Mouse (Mus musculus) spleen, embryonic (tissue): Measurements from ENCODE around the gene Zmiz1.

ENCODE experiments used
- CTCF ChIA-PET: fragments of 350-600 bp; sonication (Branson Sonifier 250); formaldehyde crosslinking; loops from one replicate; lab custom pipeline; 2022; lab: Charles Lee

Gene Zmiz1

DNA sequence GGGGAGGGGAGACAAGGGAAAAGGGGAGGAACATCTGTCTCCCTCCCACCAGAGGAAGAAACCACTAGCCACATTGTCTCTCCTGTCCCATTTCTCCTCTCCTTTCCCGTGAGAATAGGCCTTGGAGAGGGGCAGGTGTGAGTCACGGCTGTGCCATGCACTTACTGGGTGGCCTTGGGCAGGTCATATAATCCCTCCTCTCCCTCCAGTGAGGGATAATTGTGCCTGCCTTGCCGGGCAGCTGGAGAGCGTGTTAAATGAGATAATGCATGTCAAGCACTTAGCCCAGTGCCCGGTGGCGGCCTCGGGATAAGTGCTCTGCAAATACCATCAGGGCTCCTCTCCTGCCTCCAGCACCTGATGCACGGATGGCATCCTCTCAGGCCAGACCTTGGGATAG, 95.8 kb downstream of the Zmiz1 start:
- CTCF ChIA-PET: no interaction called here

- CTCF ChIA-PET: no interaction called here
Observed at GRCm38 (mm10) chr14:25555291-25555781, 96.4 kb downstream of the Zmiz1 start.

- CTCF ChIA-PET: no interaction called here
Observed at GRCm38 (mm10) chr14:25555848-25556247, 96.9 kb downstream of the Zmiz1 start.

- CTCF ChIA-PET: no interaction called here
Observed at GRCm38 (mm10) chr14:25557014-25557413, 98.0 kb downstream of the Zmiz1 start.

- CTCF ChIA-PET: interaction anchor here (1.0 kb wide), 1 partner anchor 14 kb away, joined by 3 read pairs; no protein-coding TSS in a partner anchor
Observed at GRCm38 (mm10) chr14:25558479-25558878, 99.5 kb downstream of the Zmiz1 start.

DNA sequence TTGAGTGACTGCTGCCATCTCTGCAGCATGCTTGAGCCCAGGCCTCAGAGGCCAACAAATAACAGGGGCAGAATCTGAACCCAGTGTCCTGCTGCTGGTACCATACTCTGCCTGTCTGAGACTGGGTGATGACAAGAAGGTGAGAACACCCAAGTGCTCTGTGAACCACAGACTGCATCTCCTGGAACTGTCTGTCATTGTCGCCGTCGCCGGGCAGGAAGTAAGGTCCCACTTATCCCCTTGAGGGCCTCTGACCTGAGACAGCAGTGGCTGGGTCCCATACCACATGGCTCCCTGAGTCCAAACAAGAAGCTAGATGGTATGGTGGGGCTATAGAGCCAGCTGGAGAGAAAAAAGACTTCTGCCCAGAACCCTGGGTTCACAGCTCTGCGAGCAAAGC, 100.9 kb downstream of the Zmiz1 start:
- CTCF ChIA-PET: no interaction called here

GRCm38 (mm10) chr14:25560841-25561240, 101.9 kb downstream of the Zmiz1 start:
- CTCF ChIA-PET: interaction anchor here (0.6 kb wide), 1 partner anchor 182 kb away, joined by 4 read pairs; no protein-coding TSS in a partner anchor

- CTCF ChIA-PET: interaction anchor here (0.6 to 0.7 kb wide), 2 partner anchors 116 to 183 kb away, joined by 3 to 4 read pairs; no protein-coding TSS in a partner anchor
Observed at GRCm38 (mm10) chr14:25561716-25562115, 102.7 kb downstream of the Zmiz1 start.

DNA sequence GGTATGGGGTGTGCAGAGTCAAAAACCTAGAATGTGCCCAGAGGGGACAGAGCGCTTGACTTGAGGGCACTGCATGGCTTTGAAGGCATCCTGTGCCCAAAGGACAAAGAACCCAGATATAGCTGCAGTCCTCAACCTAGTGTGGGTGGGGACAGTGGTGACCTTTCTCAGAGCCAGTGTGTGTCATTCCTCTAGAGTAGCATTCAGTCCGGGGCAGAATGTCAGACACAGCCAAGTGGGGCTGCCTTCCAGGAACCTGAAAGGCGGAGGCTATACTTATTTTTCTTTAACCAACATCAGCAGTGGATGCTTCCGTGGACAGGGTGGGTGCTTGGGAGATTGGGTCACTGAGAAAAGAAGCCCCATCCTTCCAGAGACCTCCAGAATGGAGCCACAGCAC, 103.5 kb downstream of the Zmiz1 start:
- CTCF ChIA-PET: interaction anchor here (1.1 kb wide), 1 partner anchor 94 kb away, joined by 3 read pairs; no protein-coding TSS in a partner anchor

GRCm38 (mm10) chr14:25562909-25563308, 103.9 kb downstream of the Zmiz1 start:
- CTCF ChIA-PET: interaction anchor here (1.1 kb wide), 1 partner anchor 94 kb away, joined by 3 read pairs; no protein-coding TSS in a partner anchor

GRCm38 (mm10) chr14:25564577-25564976, 105.6 kb downstream of the Zmiz1 start:
- CTCF ChIA-PET: interaction anchor here (0.6 kb wide), 1 partner anchor 59 kb away, joined by 4 read pairs; no protein-coding TSS in a partner anchor

- CTCF ChIA-PET: interaction anchor here (0.6 kb wide), 3 partner anchors 49 to 707 kb away, joined by 3 read pairs; no protein-coding TSS in a partner anchor
Observed at GRCm38 (mm10) chr14:25565344-25566088, 106.5 kb downstream of the Zmiz1 start.

DNA sequence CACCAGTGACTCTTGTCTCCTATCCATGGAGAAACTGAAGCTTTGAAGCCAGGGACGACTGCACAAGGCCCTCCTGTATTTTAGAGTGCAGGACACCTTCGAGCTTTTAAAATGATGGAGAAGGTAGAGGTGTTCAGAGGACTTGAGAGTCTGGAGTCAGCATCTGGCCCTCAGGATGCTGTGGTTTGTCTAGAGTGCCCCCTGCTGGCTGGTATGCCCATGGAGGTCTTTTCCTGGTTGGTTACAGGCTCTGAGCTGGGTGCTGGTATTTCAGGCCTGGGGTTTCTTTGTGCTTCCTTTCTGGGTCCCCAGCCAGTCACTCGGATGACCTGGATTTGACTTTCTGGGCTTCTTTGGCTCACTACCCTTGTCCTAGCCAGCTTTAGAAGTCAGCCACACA, 108.3 kb downstream of the Zmiz1 start:
- CTCF ChIA-PET: interaction anchor here (0.5 to 1.3 kb wide), 3 partner anchors 22 to 110 kb away, joined by 3 to 4 read pairs (median 3); no protein-coding TSS in a partner anchor

DNA sequence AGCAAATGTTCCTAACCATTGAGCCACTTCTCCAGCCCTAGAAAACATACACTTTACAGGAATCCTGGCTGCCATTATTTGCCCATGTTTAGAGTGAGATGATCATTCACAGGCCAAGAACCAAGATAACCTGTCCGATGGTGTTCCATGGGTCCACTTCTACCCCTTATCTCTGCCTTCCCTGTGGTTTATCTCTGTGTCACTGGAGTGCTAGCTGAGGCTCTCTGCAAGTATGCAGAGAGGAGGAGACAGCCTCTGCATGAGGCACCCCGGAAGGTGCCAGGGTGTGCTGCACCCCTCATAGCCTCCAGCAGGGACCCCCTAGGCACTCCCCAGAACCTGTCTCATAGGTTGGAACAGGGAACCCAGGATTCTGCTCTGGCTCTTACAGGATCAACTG, 108.9 kb downstream of the Zmiz1 start:
- CTCF ChIA-PET: interaction anchor here (1.3 kb wide), 1 partner anchor 97 kb away, joined by 3 read pairs; no protein-coding TSS in a partner anchor

GRCm38 (mm10) chr14:25574047-25574870, 115.3 kb downstream of the Zmiz1 start:
- CTCF ChIA-PET: interaction anchor here (0.6 kb wide), 1 partner anchor 279 kb away, joined by 3 read pairs; no protein-coding TSS in a partner anchor

- CTCF ChIA-PET: interaction anchor here (0.6 to 0.7 kb wide), 3 partner anchors 255 to 496 kb away, joined by 4 to 11 read pairs (median 7); no protein-coding TSS in a partner anchor
Observed at GRCm38 (mm10) chr14:25576642-25577041, 117.7 kb downstream of the Zmiz1 start.

- CTCF ChIA-PET: no interaction called here
Observed at GRCm38 (mm10) chr14:25577431-25577830, 118.4 kb downstream of the Zmiz1 start.

- CTCF ChIA-PET: no interaction called here
Observed at GRCm38 (mm10) chr14:25579597-25579996, 120.6 kb downstream of the Zmiz1 start.

DNA sequence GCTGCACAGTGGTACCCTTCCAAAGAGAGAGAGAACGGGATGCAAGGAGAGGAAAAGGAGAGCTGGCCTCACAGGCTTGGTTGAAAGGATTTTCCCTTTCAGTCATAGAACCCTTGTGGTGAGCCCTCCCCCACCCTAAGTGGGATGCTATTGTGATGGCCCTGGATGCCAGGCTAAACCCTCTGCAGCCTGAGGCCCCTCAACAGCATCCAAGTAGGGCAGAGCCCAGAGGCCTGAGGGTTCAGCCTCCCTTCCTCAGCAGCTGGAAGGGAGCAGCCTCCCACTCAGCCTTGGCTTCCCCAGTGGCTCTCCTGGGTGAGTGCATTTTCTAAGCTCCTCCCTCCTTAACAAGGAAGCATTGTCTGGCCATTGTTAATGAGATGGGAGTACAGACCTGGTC, 121.4 kb downstream of the Zmiz1 start:
- CTCF ChIA-PET: no interaction called here

- CTCF ChIA-PET: no interaction called here
Observed at GRCm38 (mm10) chr14:25582603-25583002, 123.6 kb downstream of the Zmiz1 start.

DNA sequence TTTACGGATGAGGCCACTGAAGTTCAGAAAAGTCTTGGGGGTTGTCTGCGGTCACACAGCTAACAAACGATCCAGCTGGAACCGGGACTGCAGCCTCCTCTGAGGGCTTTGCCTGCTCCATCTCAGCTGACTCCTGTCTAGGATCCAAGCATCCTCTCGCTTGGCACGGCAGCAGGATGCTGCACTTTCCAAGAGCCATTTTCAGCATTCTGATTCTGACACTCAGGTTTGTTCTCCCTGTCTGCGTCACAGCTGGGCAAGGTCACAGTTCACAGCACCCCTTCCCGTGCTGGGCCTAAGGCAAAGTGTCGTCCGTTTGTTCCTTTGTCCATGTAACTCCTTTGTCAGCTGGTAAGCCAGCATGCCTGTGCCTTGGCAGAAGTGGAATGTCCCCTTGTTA, 124.9 kb downstream of the Zmiz1 start:
- CTCF ChIA-PET: no interaction called here
